14 mouse cellular contexts compared by ENCODE assay signal in the genomic region with DNA sequence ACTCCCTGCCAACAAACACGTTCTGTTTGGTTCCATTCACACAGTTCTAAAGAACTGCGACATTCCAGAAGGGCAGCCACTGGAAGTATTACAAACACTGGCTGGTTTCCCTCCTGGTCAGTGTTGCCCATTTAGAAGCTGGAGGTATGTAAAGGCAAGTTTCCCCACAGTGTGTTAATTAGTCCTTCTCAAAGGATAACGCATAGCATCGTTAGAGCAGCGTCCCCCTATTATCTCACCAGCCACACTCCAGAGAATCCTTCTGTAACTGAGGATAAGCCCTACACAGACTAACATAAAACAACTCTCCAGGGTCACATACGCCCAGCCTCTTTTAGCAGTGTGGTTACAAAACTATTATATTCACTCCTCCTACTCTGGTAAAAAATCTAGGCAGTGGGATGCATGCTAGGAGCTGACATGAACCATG. TPM values are rescaled to one million over a fixed set of nuclear protein-coding genes. Genes with fewer than 3 reads are reported as not detected.
DNase-seq lines count a peak whose midpoint lies in the region; ATAC-seq and TF ChIP-seq lines count a peak whose summit lies in the region.
"Had no signal": no experiment of that assay in that cellular context is flagged by ENCODE, and none has a peak within 500 bp of the region (broad histone marks: within the 10 kb centered on the region; RNA-seq: fewer than 3 reads in every experiment).

No protein-coding gene starts in this region.

- WGBS in heart, embryonic 12.5 days = 36% methylated on average over 6 of the region's 6 CpGs
- WGBS in bone marrow, adult 2 months = 55% methylated on average over 6 of the region's 6 CpGs
- WGBS in liver, embryonic 14.5 days (ENCODE audit: insufficient replicate concordance) = 20% methylated on average over 6 of the region's 6 CpGs
- WGBS in midbrain, embryonic 15.5 days = 19% methylated on average over 6 of the region's 6 CpGs

- H3K36me3 ChIP-seq in heart, embryonic 12.5 days = no peaks in the 10 kb centered on the region
- peaks cover 71% of the 10 kb centered on the region for H3K36me3 ChIP-seq in G1E (replicated peaks)
- H3K36me3 ChIP-seq in liver, embryonic 14.5 days (replicated peaks; ENCODE audit: control insufficient read depth, insufficient read depth, low read depth) = 0 out of 2 replicates have a peak, but pooled peaks cover 4% of the 10 kb centered on the region
- no peaks in the 10 kb centered on the region for H3K36me3 ChIP-seq in midbrain, embryonic 15.5 days (replicated peaks)

- DNase-seq in heart, postnatal 36 days = no peak
- peak; percentile 49 for DNase-seq in G1E (ENCODE audit: low spot score)
- DNase-seq in liver, embryonic 14.5 days (ENCODE audit: low read depth in 3 of 3, low spot score in 3 of 3) = peak; percentile 89 to 93 (median 91)
- no peak for DNase-seq in right cerebral cortex, postnatal 25 days
- no peak for DNase-seq in layer of hippocampus, postnatal 14 days (ENCODE audit: low spot score in 2 of 2)
- DNase-seq: adrenal gland, postnatal 10 days; cerebellum, adult 9-11 months; lung, postnatal 36 days; right cerebral cortex, postnatal 14 days; thymus, postnatal 25 days had no signal

- H3K27me3 ChIP-seq in heart, embryonic 12.5 days (replicated peaks) = no peaks in the 10 kb centered on the region
- no peaks in the 10 kb centered on the region for H3K27me3 ChIP-seq in G1E (ENCODE audit: insufficient read depth, low read length)
- no peaks in the 10 kb centered on the region for H3K27me3 ChIP-seq in liver, embryonic 14.5 days (ENCODE audit: control insufficient read depth, insufficient read depth, low read length)
- no peaks in the 10 kb centered on the region for H3K27me3 ChIP-seq in midbrain, embryonic 15.5 days (replicated peaks)

- H3K9me3 ChIP-seq in heart, embryonic 12.5 days (replicated peaks) = no peaks in the 10 kb centered on the region
- H3K9me3 ChIP-seq in G1E (replicated peaks) = no peaks in the 10 kb centered on the region
- no peaks in the 10 kb centered on the region for H3K9me3 ChIP-seq in liver, embryonic 14.5 days (ENCODE audit: control insufficient read depth, low read length)
- H3K9me3 ChIP-seq in midbrain, embryonic 15.5 days = no peaks in the 10 kb centered on the region

- no peak for TF ChIP-seq CTCF in G1E (IDR thresholded peaks at IDR 0.05; ENCODE audit: low read depth, low read length)
- no peak for TF ChIP-seq CTCF in bone marrow, adult 2 months (IDR thresholded peaks at IDR 0.05; ENCODE audit: control insufficient read depth, insufficient read depth, low read length)
- TF ChIP-seq CTCF in liver, embryonic 14.5 days (IDR thresholded peaks at IDR 0.05; ENCODE audit: low read depth) = no peak

- H3K4me3 ChIP-seq in heart, embryonic 12.5 days = no peak overlapping the region
- H3K4me3 ChIP-seq in G1E (ENCODE audit: low read depth, low read length) = peak overlapping the region; percentile 30; the same call in 1 of the 2 replicates
- H3K4me3 ChIP-seq in bone marrow, adult 2 months (replicated peaks; ENCODE audit: control insufficient read depth, low read depth, low read length) = no peak overlapping the region
- H3K4me3 ChIP-seq in liver, embryonic 14.5 days (ENCODE audit: insufficient read depth in 1 of 2, low read depth in 2 of 2, low read length in 2 of 2) = peak overlapping the region; percentile 33 to 35
- no peak overlapping the region for H3K4me3 ChIP-seq in midbrain, embryonic 15.5 days

- no peak for TF ChIP-seq POLR2A in bone marrow, adult 2 months (IDR thresholded peaks at IDR 0.05; ENCODE audit: borderline replicate concordance, control insufficient read depth, low read depth, low read length)

- intact Hi-C loops in heart, postnatal 36 days (cut with DNase I) = no loop called here

- peaks cover 21% of the 10 kb centered on the region for H3K4me1 ChIP-seq in heart, embryonic 12.5 days (replicated peaks)
- peaks cover 88% of the 10 kb centered on the region for H3K4me1 ChIP-seq in G1E (ENCODE audit: insufficient read depth, low read depth, low read length)
- peaks cover 3% of the 10 kb centered on the region; the same call in 1 of the 2 replicates for H3K4me1 ChIP-seq in bone marrow, adult 2 months (ENCODE audit: control insufficient read depth, insufficient read depth, low read length)
- H3K4me1 ChIP-seq in liver, embryonic 14.5 days (replicated peaks; ENCODE audit: control insufficient read depth in 2 of 2, insufficient read depth in 2 of 2, low read length in 1 of 2) = peaks cover 68 to 80% of the 10 kb centered on the region in 2 experiments
- peaks cover 23% of the 10 kb centered on the region for H3K4me1 ChIP-seq in midbrain, embryonic 15.5 days

- H3K27ac ChIP-seq in heart, embryonic 12.5 days (ENCODE audit: poor library complexity, severe bottlenecking) = peak overlapping the region; percentile 37; the same call in 1 of the 2 replicates
- peak overlapping the region; percentile 83; the same call in 1 of the 2 replicates for H3K27ac ChIP-seq in bone marrow, adult 2 months (ENCODE audit: control insufficient read depth, insufficient read depth, low read depth, low read length, poor library complexity)
- peak overlapping the region; percentile 99 for H3K27ac ChIP-seq in liver, embryonic 14.5 days
- H3K27ac ChIP-seq in midbrain, embryonic 15.5 days = no peak overlapping the region

- H3K9ac ChIP-seq in heart, embryonic 12.5 days = no peak overlapping the region
- H3K9ac ChIP-seq in liver, embryonic 14.5 days (replicated peaks) = peak overlapping the region; percentile 96
- H3K9ac ChIP-seq in midbrain, embryonic 15.5 days = no peak overlapping the region

- peak; percentile 73 for ATAC-seq in heart, embryonic 12.5 days (ENCODE audit: insufficient number of reproducible peaks, low FRiP score)
- peak; percentile 66 for ATAC-seq in G1E (ENCODE audit: extremely low read depth, insufficient number of reproducible peaks, low FRiP score, poor library complexity, severe bottlenecking)
- peak; percentile 79 for ATAC-seq in liver, embryonic 14.5 days (ENCODE audit: insufficient read depth)
- ATAC-seq in midbrain, embryonic 15.5 days (replicated peaks) = no peak

- TF ChIP-seq EP300 in liver, embryonic 14.5 days (IDR thresholded peaks at IDR 0.05; ENCODE audit: low read depth) = peak; percentile 96

- peak overlapping the region; percentile 12 for H3K4me2 ChIP-seq in heart, embryonic 12.5 days
- H3K4me2 ChIP-seq in liver, embryonic 14.5 days (ENCODE audit: low read depth) = peak overlapping the region; percentile 100
- no peak overlapping the region for H3K4me2 ChIP-seq in midbrain, embryonic 15.5 days

RNA-seq across cellular contexts. Expression of a gene that starts 23.4 kb away (rescaled TPM):
- polyA plus RNA-seq in heart, embryonic 12.5 days (2016; fragmentation: Nextera tagmentation; extraction: Ambion mirVana) = 6.7 and 6.8 TPM in 2 replicates
- total RNA-seq in heart, postnatal 36 days (2021) = 1 to 10 TPM; 5.6 to 6.6 TPM
- 54.7 and 71.1 TPM in 2 replicates for total RNA-seq in G1E (2014; fragmentation: Nextera tagmentation)
- total RNA-seq in G1E (2017) = 25.6 and 27.9 TPM in 2 replicates
- 29.1 and 46.6 TPM in 2 replicates for polyA plus RNA-seq in G1E (2012)
- 21.5 and 23.8 TPM in 2 replicates for polyA plus RNA-seq in bone marrow, adult 2 months (2011; ENCODE audit: insufficient read depth, insufficient read length, low replicate concordance, missing spikeins)
- 12.6 and 12.9 TPM in 2 replicates for polyA plus RNA-seq in liver, embryonic 14.5 days (2012; rRNA removed)
- 19.0 and 20.6 TPM in 2 replicates for polyA plus RNA-seq in liver, embryonic 14.5 days (2014; fragmentation: Nextera tagmentation; extraction: Ambion mirVana)
- 4.1 and 4.6 TPM in 2 replicates for polyA plus RNA-seq in midbrain, embryonic 15.5 days (2015; fragmentation: Nextera tagmentation; extraction: Ambion mirVana)
- total RNA-seq in layer of hippocampus, postnatal 14 days (2021) = 10 to 100 TPM; 11.0 to 11.7 TPM

RNA-seq across cellular contexts. Expression of a gene that starts 42.8 kb away (rescaled TPM):
- 13.0 and 14.6 TPM in 2 replicates for polyA plus RNA-seq in heart, embryonic 12.5 days (2016; fragmentation: Nextera tagmentation; extraction: Ambion mirVana)
- total RNA-seq in heart, postnatal 36 days (2021) = 10 to 100 TPM in 1 of 2 experiments, 1 to 10 TPM in 1; 9.0 to 10.6 TPM
- total RNA-seq in G1E (2014; fragmentation: Nextera tagmentation) (21.3 and 24.6 TPM in 2 replicates), G1E (2017) (13.4 and 16.0 TPM in 2 replicates)
- polyA plus RNA-seq in G1E (2012) = 10.3 and 13.6 TPM in 2 replicates
- polyA plus RNA-seq in bone marrow, adult 2 months (2011; ENCODE audit: insufficient read depth, insufficient read length, low replicate concordance, missing spikeins) = 4.4 and 9.8 TPM in 2 replicates
- polyA plus RNA-seq in liver, embryonic 14.5 days (2012; rRNA removed) = 2.8 and 3.5 TPM in 2 replicates
- polyA plus RNA-seq in liver, embryonic 14.5 days (2014; fragmentation: Nextera tagmentation; extraction: Ambion mirVana) = 5.8 and 6.8 TPM in 2 replicates
- polyA plus RNA-seq in midbrain, embryonic 15.5 days (2015; fragmentation: Nextera tagmentation; extraction: Ambion mirVana) = 12.1 and 13.9 TPM in 2 replicates
- 10 to 100 TPM; 12.5 to 13.2 TPM for total RNA-seq in layer of hippocampus, postnatal 14 days (2021)

RNA-seq across cellular contexts. Expression of a gene that starts 44.3 kb away (rescaled TPM):
- 0.10 and 0.12 TPM in 2 replicates for polyA plus RNA-seq in heart, embryonic 12.5 days (2016; fragmentation: Nextera tagmentation; extraction: Ambion mirVana)
- not detected for total RNA-seq in heart, postnatal 36 days (2021)
- not detected in 2 replicates for total RNA-seq in G1E (2014; fragmentation: Nextera tagmentation)
- total RNA-seq in G1E (2017) = 0.05 TPM in 1 of 2 replicates, not detected in the other
- not detected in 2 replicates for polyA plus RNA-seq in G1E (2012)
- not detected in 2 replicates for polyA plus RNA-seq in bone marrow, adult 2 months (2011; ENCODE audit: insufficient read depth, insufficient read length, low replicate concordance, missing spikeins)
- 0.07 and 0.09 TPM in 2 replicates for polyA plus RNA-seq in liver, embryonic 14.5 days (2012; rRNA removed)
- 0.04 and 0.18 TPM in 2 replicates for polyA plus RNA-seq in liver, embryonic 14.5 days (2014; fragmentation: Nextera tagmentation; extraction: Ambion mirVana)
- 0.78 and 1.2 TPM in 2 replicates for polyA plus RNA-seq in midbrain, embryonic 15.5 days (2015; fragmentation: Nextera tagmentation; extraction: Ambion mirVana)
- total RNA-seq in layer of hippocampus, postnatal 14 days (2021) = not detected
- total RNA-seq: left cerebral cortex, postnatal 10 days had no signal

Comparison
In these comparisons a context has a peak if more than half of its experiments do, and no peak if none do; other contexts are left out.
1. H3K4me3 ChIP-seq: peak in G1E (single experiment) and liver, embryonic 14.5 days (2 of 2); none in heart, embryonic 12.5 days (single experiment), bone marrow, adult 2 months (single experiment) and midbrain, embryonic 15.5 days (single experiment).
2. DNase-seq: peak in G1E (single experiment) and liver, embryonic 14.5 days (3 of 3); none in heart, postnatal 36 days (0 of 2), right cerebral cortex, postnatal 25 days (single experiment) and layer of hippocampus, postnatal 14 days (0 of 2).